Mouse (Mus musculus): ENCODE measurements around the gene Srebf1. TPM values are rescaled to one million over a fixed set of nuclear protein-coding genes. Genes with fewer than 3 reads are reported as not detected.

The Srebf1 gene
- polyA plus RNA-seq, 2 experiments, result 37.6 to 38.8 TPM

- Histone ChIP-seq H3K9ac (replicated peaks) (no peak overlapping the region), H3K36me3 (replicated peaks; ENCODE audit: control insufficient read depth, insufficient read depth, low read depth) (no peaks in the 10 kb centered on the region), H3K27ac (no peak overlapping the region), H3K9me3 (ENCODE audit: control insufficient read depth, low read length) (no peaks in the 10 kb centered on the region), H3K4me3 (ENCODE audit: insufficient read depth in 1 of 2, low read depth in 2 of 2, low read length in 2 of 2) (no peak overlapping the region), H3K4me1 (replicated peaks; ENCODE audit: control insufficient read depth in 2 of 2, insufficient read depth in 2 of 2, low read length in 1 of 2) (peaks cover 0 to 3% of the 10 kb centered on the region in 2 experiments; a peak in 2 of 4 replicates), H3K27me3 (ENCODE audit: control insufficient read depth, insufficient read depth, low read length) (no peaks in the 10 kb centered on the region), H3K4me2 (ENCODE audit: low read depth) (no peak overlapping the region)
- no peak for DNase-seq (ENCODE audit: low read depth in 3 of 3, low spot score in 3 of 3)
- ATAC-seq (ENCODE audit: insufficient read depth), result no peak
- WGBS (ENCODE audit: insufficient replicate concordance), result 45% methylated on average over 13 of the region's 13 CpGs
- no peak for TF ChIP-seq EP300 (IDR thresholded peaks at IDR 0.05; ENCODE audit: low read depth)
- TF ChIP-seq CTCF (IDR thresholded peaks at IDR 0.05; ENCODE audit: low read depth), result no peak
These were observed 26.4 kb upstream of the Srebf1 start for GRCm38 (mm10) chr11:60248596-60249404.

GRCm38 (mm10) chr11:60247753-60248550, 25.6 kb upstream of the Srebf1 start:
- H3K4me1 ChIP-seq (replicated peaks; ENCODE audit: control insufficient read depth in 2 of 2, insufficient read depth in 2 of 2, low read length in 1 of 2), result peaks cover 0 to 3% of the 10 kb centered on the region in 2 experiments; a peak in 2 of 4 replicates
- no peaks in the 10 kb centered on the region for H3K9me3 ChIP-seq (ENCODE audit: control insufficient read depth, low read length)
- no peak for ATAC-seq (ENCODE audit: insufficient read depth)
- no peaks in the 10 kb centered on the region for H3K36me3 ChIP-seq (replicated peaks; ENCODE audit: control insufficient read depth, insufficient read depth, low read depth)
- no peak overlapping the region for H3K4me3 ChIP-seq (ENCODE audit: insufficient read depth in 1 of 2, low read depth in 2 of 2, low read length in 2 of 2)
- no peak for DNase-seq (ENCODE audit: low read depth in 3 of 3, low spot score in 3 of 3)
- H3K27me3 ChIP-seq (ENCODE audit: control insufficient read depth, insufficient read depth, low read length), result no peaks in the 10 kb centered on the region
- WGBS (ENCODE audit: insufficient replicate concordance), result 55% methylated on average over 5 of the region's 5 CpGs
- TF ChIP-seq EP300 (IDR thresholded peaks at IDR 0.05; ENCODE audit: low read depth) (no peak), CTCF (IDR thresholded peaks at IDR 0.05; ENCODE audit: low read depth) (no peak)
- H3K4me2 ChIP-seq (ENCODE audit: low read depth), result no peak overlapping the region
- H3K27ac ChIP-seq, result no peak overlapping the region
- H3K9ac ChIP-seq (replicated peaks), result no peak overlapping the region

GRCm38 (mm10) chr11:60246077-60246476, 23.7 kb upstream of the Srebf1 start:
- ATAC-seq (ENCODE audit: insufficient read depth) (no peak), DNase-seq (ENCODE audit: low read depth in 3 of 3, low spot score in 3 of 3) (no peak)
- TF ChIP-seq CTCF (IDR thresholded peaks at IDR 0.05; ENCODE audit: low read depth) (no peak), EP300 (IDR thresholded peaks at IDR 0.05; ENCODE audit: low read depth) (no peak)
- Histone ChIP-seq H3K36me3 (replicated peaks; ENCODE audit: control insufficient read depth, insufficient read depth, low read depth) (no peaks in the 10 kb centered on the region), H3K9ac (replicated peaks) (no peak overlapping the region), H3K4me3 (ENCODE audit: insufficient read depth in 1 of 2, low read depth in 2 of 2, low read length in 2 of 2) (no peak overlapping the region), H3K27me3 (ENCODE audit: control insufficient read depth, insufficient read depth, low read length) (no peaks in the 10 kb centered on the region), H3K4me1 (replicated peaks; ENCODE audit: control insufficient read depth in 2 of 2, insufficient read depth in 2 of 2, low read length in 1 of 2) (peaks cover 0 to 3% of the 10 kb centered on the region in 2 experiments; a peak in 2 of 4 replicates), H3K4me2 (ENCODE audit: low read depth) (no peak overlapping the region), H3K9me3 (ENCODE audit: control insufficient read depth, low read length) (no peaks in the 10 kb centered on the region), H3K27ac (no peak overlapping the region)

GRCm38 (mm10) chr11:60244503-60245143, 22.2 kb upstream of the Srebf1 start:
- 70% methylated on average over 11 of the region's 11 CpGs for WGBS (ENCODE audit: insufficient replicate concordance)
- H3K4me2 ChIP-seq (ENCODE audit: low read depth), result no peak overlapping the region
- TF ChIP-seq EP300 (IDR thresholded peaks at IDR 0.05; ENCODE audit: low read depth), result no peak
- TF ChIP-seq CTCF (IDR thresholded peaks at IDR 0.05; ENCODE audit: low read depth), result no peak
- peaks cover 0 to 3% of the 10 kb centered on the region in 2 experiments; a peak in 2 of 4 replicates for H3K4me1 ChIP-seq (replicated peaks; ENCODE audit: control insufficient read depth in 2 of 2, insufficient read depth in 2 of 2, low read length in 1 of 2)
- no peak overlapping the region for H3K4me3 ChIP-seq (ENCODE audit: insufficient read depth in 1 of 2, low read depth in 2 of 2, low read length in 2 of 2)
- DNase-seq (ENCODE audit: low read depth in 3 of 3, low spot score in 3 of 3) (no peak), ATAC-seq (ENCODE audit: insufficient read depth) (no peak)
- no peaks in the 10 kb centered on the region for H3K9me3 ChIP-seq (ENCODE audit: control insufficient read depth, low read length)
- no peak overlapping the region for H3K27ac ChIP-seq
- no peaks in the 10 kb centered on the region for H3K36me3 ChIP-seq (replicated peaks; ENCODE audit: control insufficient read depth, insufficient read depth, low read depth)
- H3K9ac ChIP-seq (replicated peaks), result no peak overlapping the region
- H3K27me3 ChIP-seq (ENCODE audit: control insufficient read depth, insufficient read depth, low read length), result no peaks in the 10 kb centered on the region

Data from liver, embryonic 14.5 days (tissue).